ENCODE assay signal across 7 mouse cellular contexts in the genomic region with DNA sequence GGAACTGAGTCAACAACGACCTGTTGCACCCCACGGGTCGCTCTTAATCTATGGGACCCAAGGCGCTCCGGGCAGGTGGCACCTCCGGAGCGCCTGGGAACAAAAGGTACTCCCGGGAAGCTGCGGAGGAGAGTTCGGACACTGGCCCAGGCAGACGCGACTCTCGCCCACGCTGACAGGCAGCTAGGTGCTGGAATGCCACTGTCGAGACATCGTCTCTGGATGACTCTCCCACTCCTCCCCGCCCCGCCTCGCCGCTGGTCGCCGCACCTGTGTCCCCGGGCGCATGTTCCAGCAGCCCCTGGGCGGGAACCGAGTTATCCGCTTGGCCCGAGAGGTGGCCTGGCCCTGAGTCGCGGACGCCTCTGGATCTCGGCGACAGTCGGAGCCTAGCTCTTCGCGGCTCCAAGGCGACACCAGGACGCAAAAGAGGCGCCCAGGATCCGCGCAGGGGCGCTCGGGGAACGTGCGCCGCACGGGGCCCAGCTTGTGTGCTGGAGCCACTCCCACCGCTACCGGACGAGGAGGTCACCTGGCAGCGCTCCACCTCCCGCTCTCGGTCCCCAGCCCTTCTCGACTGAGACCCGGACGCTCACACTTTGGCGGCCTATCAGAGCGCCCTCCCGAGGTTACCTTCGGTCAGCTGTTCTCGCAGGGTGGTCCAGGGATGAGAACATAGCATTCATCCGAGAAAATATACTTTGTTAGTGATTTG. TPM values are rescaled to one million over a fixed set of nuclear protein-coding genes. Genes with fewer than 3 reads are reported as not detected.
DNase-seq lines count a peak whose midpoint lies in the region; ATAC-seq and TF ChIP-seq lines count a peak whose summit lies in the region.

A gene (minus strand): TSS at position 601 of the 715 bp plus-strand sequence.

- no peaks in the 10 kb centered on the region for H3K9me3 ChIP-seq in intestine, postnatal 0 days (ENCODE audit: control insufficient read depth)
- no peaks in the 10 kb centered on the region for H3K9me3 ChIP-seq in limb, embryonic 15.5 days
- H3K9me3 ChIP-seq in midbrain, embryonic 16.5 days (replicated peaks; ENCODE audit: control insufficient read depth, low read length, poor library complexity, severe bottlenecking) = no peaks in the 10 kb centered on the region

- H3K9ac ChIP-seq in intestine, postnatal 0 days (ENCODE audit: low read depth, low read length) = peak within 1 kb of the TSS; percentile 47
- 0 out of 2 replicates have a peak within 1 kb of the TSS, but pooled peaks have one; percentile 23 for H3K9ac ChIP-seq in limb, embryonic 15.5 days
- H3K9ac ChIP-seq in midbrain, embryonic 16.5 days (ENCODE audit: low read depth, low read length) = peak within 1 kb of the TSS; percentile 68

- H3K27ac ChIP-seq in intestine, postnatal 0 days (ENCODE audit: low read depth, low read length) = no peak within 1 kb of the TSS
- H3K27ac ChIP-seq in limb, embryonic 15.5 days = no peak within 1 kb of the TSS
- H3K27ac ChIP-seq in midbrain, embryonic 16.5 days (ENCODE audit: low read length) = no peak within 1 kb of the TSS

- no peaks in the 10 kb centered on the region for H3K36me3 ChIP-seq in intestine, postnatal 0 days (ENCODE audit: control insufficient read depth, insufficient read depth)
- H3K36me3 ChIP-seq in limb, embryonic 15.5 days = no peaks in the 10 kb centered on the region
- no peaks in the 10 kb centered on the region for H3K36me3 ChIP-seq in midbrain, embryonic 16.5 days (ENCODE audit: control insufficient read depth, insufficient read depth, low read length)

- DNase-seq in adrenal gland, adult 18-20 months (ENCODE audit: low spot score in 2 of 2) = peak; percentile 72 to 73
- peak; percentile 61 for DNase-seq in embryo, embryonic 10.5 days (ENCODE audit: low spot score)
- DNase-seq in heart, adult 11 months = peak; percentile 95
- DNase-seq in spleen, adult 18-20 months = peak; percentile 42 to 59

- WGBS in intestine, postnatal 0 days = under 1% methylated on average over 59 of the region's 62 CpGs
- WGBS in limb, embryonic 15.5 days = under 1% methylated on average over 58 of the region's 62 CpGs
- WGBS in midbrain, embryonic 16.5 days = under 1% methylated on average over 60 of the region's 62 CpGs

- 0 out of 2 replicates have a peak, but pooled peaks cover 2% of the 10 kb centered on the region for H3K27me3 ChIP-seq in intestine, postnatal 0 days (replicated peaks; ENCODE audit: control insufficient read depth, insufficient read depth, low read length)
- no peaks in the 10 kb centered on the region; the same call in 1 of the 2 replicates for H3K27me3 ChIP-seq in limb, embryonic 15.5 days
- H3K27me3 ChIP-seq in midbrain, embryonic 16.5 days (ENCODE audit: control insufficient read depth, insufficient read depth, low read depth, low read length) = peaks cover 8% of the 10 kb centered on the region

- peak; percentile 67 for TF ChIP-seq CTCF in intestine, postnatal 0 days (IDR thresholded peaks at IDR 0.05; ENCODE audit: low read depth)

- ATAC-seq in intestine, postnatal 0 days = peak; percentile 86
- ATAC-seq in limb, embryonic 15.5 days (ENCODE audit: insufficient number of reproducible peaks, low FRiP score, low TSS enrichment, low read depth) = peak; percentile 58; the same call in 1 of the 2 replicates
- ATAC-seq in midbrain, embryonic 16.5 days = peak; percentile 85

- no peaks in the 10 kb centered on the region for H3K4me1 ChIP-seq in intestine, postnatal 0 days (replicated peaks; ENCODE audit: control insufficient read depth, insufficient read depth, low read length)
- H3K4me1 ChIP-seq in limb, embryonic 15.5 days = peaks cover 17% of the 10 kb centered on the region
- peaks cover 6% of the 10 kb centered on the region for H3K4me1 ChIP-seq in midbrain, embryonic 16.5 days (ENCODE audit: control insufficient read depth, insufficient read depth, low read length)

- H3K4me2 ChIP-seq in intestine, postnatal 0 days (replicated peaks; ENCODE audit: low read depth) = peak within 1 kb of the TSS; percentile 90
- peak within 1 kb of the TSS; percentile 98 for H3K4me2 ChIP-seq in limb, embryonic 15.5 days
- peak within 1 kb of the TSS; percentile 99 for H3K4me2 ChIP-seq in midbrain, embryonic 16.5 days (ENCODE audit: low read length)

- peak within 1 kb of the TSS; percentile 47 for H3K4me3 ChIP-seq in intestine, postnatal 0 days (ENCODE audit: low read depth, low read length)
- peak within 1 kb of the TSS; percentile 54 for H3K4me3 ChIP-seq in limb, embryonic 15.5 days
- H3K4me3 ChIP-seq in midbrain, embryonic 16.5 days (ENCODE audit: low read depth, low read length) = peak within 1 kb of the TSS; percentile 48

RNA-seq across cellular contexts. Expression of the gene that starts here (rescaled TPM):
- 10 to 100 TPM in 1 of 2 experiments, 1 to 10 TPM in 1; 4.2 to 29.0 TPM for total RNA-seq in adrenal gland, adult 18-20 months (2021)
- 0.48 and 0.76 TPM in 2 replicates for polyA plus RNA-seq in intestine, postnatal 0 days (2015; fragmentation: Nextera tagmentation; extraction: Ambion mirVana)
- polyA plus RNA-seq in limb, embryonic 15.5 days (2015; fragmentation: Nextera tagmentation; extraction: Ambion mirVana) = 9.6 and 10.4 TPM in 2 replicates
- 0.58 and 0.78 TPM in 2 replicates for polyA plus RNA-seq in midbrain, embryonic 16.5 days (2015; fragmentation: Nextera tagmentation; extraction: Ambion mirVana)

Comparison
In these comparisons a context has a peak if more than half of its experiments do, and no peak if none do; other contexts are left out.
1. Peak in ATAC-seq, H3K4me3 ChIP-seq, H3K9ac ChIP-seq and H3K4me2 ChIP-seq in intestine, postnatal 0 days; RNA of the gene not detected or under 1 TPM.
2. Peak in ATAC-seq, H3K4me3 ChIP-seq, H3K9ac ChIP-seq and H3K4me2 ChIP-seq in midbrain, embryonic 16.5 days; RNA of the gene not detected or under 1 TPM.